Mouse (Mus musculus): Measurements from ENCODE around the gene Ppp6r3.
"Not testable (repeated sequence)": the region's sequence is repeated elsewhere in the genome, so short reads cannot be mapped to it uniquely, and the experiment has no call there.

The Ppp6r3 gene

GRCm38 (mm10) chr19:3576451-3577264 lies 1.1 kb upstream of the Ppp6r3 start:
- DNase-seq (ENCODE audit: low read depth, low spot score): no peak

GRCm38 (mm10) chr19:3575276-3575631 lies 295 bp downstream of the Ppp6r3 start:
- DNase-seq (ENCODE audit: low read depth, low spot score): peak; percentile 89

- no peak for DNase-seq (ENCODE audit: low read depth, low spot score)
These were observed 905 bp downstream of the Ppp6r3 start for GRCm38 (mm10) chr19:3574593-3575094.

GRCm38 (mm10) chr19:3564309-3564708 lies 11.2 kb downstream of the Ppp6r3 start:
- peak; percentile 77 for DNase-seq (ENCODE audit: low read depth, low spot score)

- peak; percentile 44 for DNase-seq (ENCODE audit: low read depth, low spot score)
These were observed 12.8 kb downstream of the Ppp6r3 start for GRCm38 (mm10) chr19:3562752-3563151.

GRCm38 (mm10) chr19:3562298-3562697 lies 13.3 kb downstream of the Ppp6r3 start:
- no peak for DNase-seq (ENCODE audit: low read depth, low spot score)

GRCm38 (mm10) chr19:3556169-3556827 lies 19.3 kb downstream of the Ppp6r3 start:
- no peak for DNase-seq (ENCODE audit: low read depth, low spot score)

- DNase-seq (ENCODE audit: low read depth, low spot score): no peak
These were observed 20.8 kb downstream of the Ppp6r3 start for GRCm38 (mm10) chr19:3554785-3555184.

DNA sequence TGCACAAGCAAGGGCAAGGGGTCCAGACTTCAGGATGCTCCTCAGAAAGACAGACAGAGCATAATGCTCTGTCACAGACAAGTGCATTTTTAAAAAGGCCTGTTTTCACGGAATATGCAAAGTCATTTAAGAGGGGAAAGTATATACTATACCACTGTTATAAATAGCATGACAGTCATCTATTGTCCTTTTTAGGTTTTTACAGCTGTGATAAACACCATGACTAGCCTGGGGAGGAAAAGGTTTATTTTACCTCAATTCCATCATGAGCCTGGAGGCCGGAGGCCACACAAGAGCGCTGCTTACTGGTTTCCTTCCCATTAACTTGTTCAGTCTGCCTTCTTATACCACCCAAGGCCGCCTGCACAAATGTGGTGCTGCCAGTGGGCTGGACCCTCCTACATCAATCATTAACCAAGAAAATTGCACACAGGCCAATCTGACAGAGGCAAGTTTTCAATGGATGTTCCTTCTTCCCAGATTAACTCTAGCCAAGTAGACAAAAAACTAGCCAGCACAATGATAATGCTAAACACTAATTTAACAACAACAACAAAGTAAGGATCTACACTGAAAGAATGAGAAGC lies 23.9 kb downstream of the Ppp6r3 start:
- DNase-seq (ENCODE audit: low read depth, low spot score): no peak

GRCm38 (mm10) chr19:3550101-3550500 lies 25.4 kb downstream of the Ppp6r3 start:
- no peak for DNase-seq (ENCODE audit: low read depth, low spot score)

DNA sequence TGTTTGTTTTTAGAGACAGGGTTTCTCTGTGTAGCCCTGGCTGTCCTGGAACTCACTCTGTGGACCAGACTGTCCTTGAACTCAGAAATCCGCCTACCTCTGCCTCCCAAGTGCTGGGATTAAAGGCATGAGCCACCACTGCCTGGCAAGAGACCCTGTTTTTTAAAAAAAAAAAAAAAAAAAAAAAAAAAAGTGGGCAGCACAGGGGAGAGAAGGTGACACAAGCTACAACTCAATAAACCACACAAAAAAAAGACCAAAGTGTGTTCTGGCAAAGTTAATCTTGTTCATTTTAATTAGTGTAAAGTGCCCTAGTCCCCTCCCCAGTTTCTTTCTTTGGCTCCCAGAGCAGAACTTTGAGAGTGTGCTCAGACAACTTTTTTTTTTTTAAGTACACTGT lies 26.3 kb downstream of the Ppp6r3 start:
- no peak for DNase-seq (ENCODE audit: low read depth, low spot score)

DNA sequence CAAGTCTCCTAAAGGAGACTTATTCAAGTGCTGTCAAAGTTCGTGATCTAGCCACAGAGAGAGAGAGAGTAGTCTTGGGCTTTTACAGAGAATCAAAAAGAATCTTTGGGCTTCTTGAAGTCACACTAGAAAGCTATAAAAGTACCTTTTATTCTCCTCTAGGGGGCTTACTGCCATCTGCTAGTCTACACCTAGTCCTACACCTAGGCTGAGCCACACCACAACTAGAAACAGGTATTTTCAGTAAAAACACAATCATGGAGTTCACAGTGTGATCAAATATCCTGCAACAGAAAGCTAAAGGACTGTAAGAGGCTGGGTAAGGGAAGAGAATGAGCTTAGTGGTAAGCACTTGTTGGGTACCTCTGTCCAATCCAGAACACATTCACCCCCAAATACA lies 27.2 kb downstream of the Ppp6r3 start:
- DNase-seq (ENCODE audit: low read depth, low spot score): no peak

- no peak for DNase-seq (ENCODE audit: low read depth, low spot score)
These were observed 30.6 kb downstream of the Ppp6r3 start for GRCm38 (mm10) chr19:3544995-3545394.

DNA sequence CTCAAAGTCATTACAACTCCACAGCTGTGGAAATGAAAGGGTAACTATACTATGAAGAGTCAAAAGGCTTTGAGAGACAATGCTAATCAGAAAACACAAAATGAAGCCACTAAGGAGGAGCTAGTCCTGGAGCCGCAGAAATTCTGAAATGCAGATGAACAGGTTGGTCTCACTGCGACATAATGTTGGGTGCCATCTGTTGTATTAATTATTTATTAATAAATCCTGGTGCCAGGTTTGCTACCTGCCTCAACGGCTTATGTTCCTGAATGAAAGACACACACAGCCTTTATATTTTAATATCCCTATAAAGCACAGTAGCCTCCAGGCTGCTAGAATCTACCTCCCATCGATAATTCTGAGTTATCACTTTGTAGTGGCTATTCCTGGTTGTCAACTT lies 33.0 kb downstream of the Ppp6r3 start:
- DNase-seq (ENCODE audit: low read depth, low spot score): no peak

DNA sequence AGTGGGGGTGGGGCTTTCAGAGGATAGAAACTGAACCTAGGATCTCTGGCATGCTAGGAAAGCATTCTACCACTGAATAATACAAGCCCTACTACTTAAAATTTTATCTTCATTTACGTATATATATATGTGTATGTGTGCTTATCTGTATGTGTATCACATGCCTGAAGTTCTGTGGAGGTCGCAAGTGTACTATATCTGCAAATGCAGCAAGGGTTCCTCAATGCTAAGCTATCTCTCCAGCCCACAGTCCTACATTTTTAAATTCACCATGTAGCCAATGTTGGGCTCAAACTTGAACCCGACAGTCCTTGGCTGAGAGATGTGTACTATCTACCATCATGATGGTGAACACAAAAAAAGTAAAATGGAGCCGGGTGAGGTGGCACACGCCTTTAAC lies 34.6 kb downstream of the Ppp6r3 start:
- no peak for DNase-seq (ENCODE audit: low read depth, low spot score)

- no peak for DNase-seq (ENCODE audit: low read depth, low spot score)
These were observed 35.3 kb downstream of the Ppp6r3 start for GRCm38 (mm10) chr19:3540254-3540653.

GRCm38 (mm10) chr19:3539456-3539855 lies 36.1 kb downstream of the Ppp6r3 start:
- DNase-seq (ENCODE audit: low read depth, low spot score): no peak

DNA sequence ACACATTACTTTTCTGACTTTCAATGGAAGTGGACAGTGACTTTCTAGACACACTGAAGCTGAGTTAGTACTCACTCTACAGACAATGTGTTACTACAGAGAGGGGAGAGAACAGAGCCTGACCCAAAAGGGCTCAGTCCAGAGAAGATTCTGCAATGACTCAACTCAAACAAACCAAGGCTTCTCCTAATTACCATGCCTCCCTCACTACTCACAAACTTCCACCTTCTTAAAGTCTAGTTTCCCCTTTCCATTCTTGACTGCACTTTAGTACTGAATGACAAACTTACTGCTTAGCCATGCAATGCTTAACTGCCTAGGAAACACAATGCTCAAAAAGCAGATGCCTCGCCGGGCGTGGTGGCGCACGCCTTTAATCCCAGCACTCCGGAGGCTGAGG lies 37.9 kb downstream of the Ppp6r3 start:
- no peak for DNase-seq (ENCODE audit: low read depth, low spot score)

- no peak for DNase-seq (ENCODE audit: low read depth, low spot score)
These were observed 40.6 kb downstream of the Ppp6r3 start for GRCm38 (mm10) chr19:3534945-3535344.

DNA sequence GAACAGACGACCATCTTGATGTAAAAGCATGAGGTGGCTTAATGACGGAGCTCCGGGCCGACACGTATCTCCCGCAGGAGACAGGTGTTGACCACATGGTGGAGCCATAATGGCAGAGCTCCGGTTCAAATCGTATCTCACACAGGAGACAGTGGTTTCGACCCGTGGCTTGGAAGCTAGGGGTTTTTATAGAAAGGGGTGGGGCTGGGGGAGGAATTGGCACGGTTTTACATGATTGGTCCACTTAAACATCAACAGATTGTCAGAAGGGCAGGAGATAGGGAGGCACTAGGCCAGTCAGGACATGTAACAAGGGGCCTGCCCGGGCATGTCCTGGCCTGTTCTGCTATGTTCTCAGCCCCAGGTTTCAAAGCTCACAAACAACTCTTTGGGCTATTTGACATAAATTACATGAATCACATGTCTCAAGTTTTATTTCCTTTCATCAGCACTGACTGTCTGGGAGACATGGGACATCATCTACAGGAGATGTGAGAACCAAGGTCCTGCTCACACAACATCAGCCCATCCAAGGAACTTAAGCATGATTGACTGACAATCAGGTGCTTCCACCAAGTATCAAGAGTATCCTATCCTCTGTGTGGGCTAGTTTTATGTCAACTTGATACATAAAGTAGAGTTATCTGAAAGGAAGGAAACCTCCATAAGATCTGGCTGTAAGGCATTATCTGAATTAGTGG lies 42.1 kb downstream of the Ppp6r3 start:
- DNase-seq (ENCODE audit: low read depth, low spot score): not testable (repeated sequence)

GRCm38 (mm10) chr19:3532717-3533260 lies 42.8 kb downstream of the Ppp6r3 start:
- DNase-seq (ENCODE audit: low read depth, low spot score): no peak

DNA sequence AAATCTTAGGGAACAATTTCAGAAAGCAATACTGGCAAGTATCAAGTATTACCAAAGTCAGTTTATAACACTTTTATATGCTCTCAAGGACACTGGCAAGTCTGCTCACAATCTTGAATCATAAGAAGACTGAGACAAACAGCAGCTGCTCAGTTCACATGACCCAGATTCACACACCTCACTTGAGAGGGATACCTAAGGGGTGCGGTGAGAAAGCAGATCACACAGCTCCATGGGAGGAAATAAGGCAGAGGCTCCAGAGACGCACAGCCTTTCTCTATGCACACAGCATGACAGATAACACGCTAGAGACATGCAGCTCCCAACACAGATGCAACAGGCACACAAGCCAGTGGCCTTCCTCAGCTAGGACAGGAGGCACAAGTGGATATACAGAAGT lies 45.8 kb downstream of the Ppp6r3 start:
- DNase-seq (ENCODE audit: low read depth, low spot score): no peak

Data from skeletal muscle tissue, adult 2 months (tissue).